Comparison of ENCODE assay signal across 8 mouse cellular contexts in the genomic region with DNA sequence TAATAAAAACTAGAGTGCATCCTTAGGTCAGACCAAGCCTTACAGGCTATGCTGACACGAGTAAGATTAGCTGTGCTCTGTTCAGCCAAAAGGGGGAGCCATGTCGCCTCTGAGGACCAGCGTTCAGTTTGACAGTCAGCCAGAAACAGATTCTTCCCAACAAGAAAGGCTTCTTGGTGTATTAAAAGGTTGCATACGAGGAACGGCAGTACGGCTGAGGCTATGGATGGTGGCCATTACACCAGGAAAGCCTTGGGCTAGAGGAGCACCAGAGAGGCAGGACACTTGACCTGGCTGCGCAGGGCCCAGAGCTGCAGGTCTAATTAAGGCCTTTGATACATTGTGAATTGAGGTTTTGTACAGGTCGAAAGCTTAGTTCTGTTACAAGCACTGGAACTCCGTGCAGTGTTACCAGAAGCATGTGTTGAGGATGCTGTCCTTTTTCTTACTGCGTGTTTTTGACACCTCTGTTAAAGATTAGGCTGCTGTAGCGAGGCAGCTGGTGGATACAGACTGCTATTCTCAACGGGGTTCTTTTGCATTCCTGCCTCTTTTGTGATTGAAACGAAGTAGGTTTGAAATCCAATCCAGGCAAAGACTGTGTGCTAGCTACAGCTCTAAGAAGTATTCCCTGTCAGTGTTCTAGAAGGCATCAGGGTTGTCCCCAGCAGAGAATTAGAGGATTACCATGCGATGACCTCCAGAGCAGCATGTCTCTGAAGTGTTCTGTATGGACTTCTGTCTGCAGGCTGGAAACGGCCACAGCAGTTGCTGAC. TPM values are rescaled to one million over a fixed set of nuclear protein-coding genes. Genes with fewer than 3 reads are reported as not detected.
DNase-seq lines count a peak whose midpoint lies in the region; ATAC-seq lines count a peak whose summit lies in the region.

No protein-coding gene starts in this region.

- H3K4me3 ChIP-seq in heart, embryonic 12.5 days, result no peak overlapping the region
- H3K4me3 ChIP-seq in kidney, embryonic 16.5 days (ENCODE audit: low read length), result no peak overlapping the region
- no peak overlapping the region for H3K4me3 ChIP-seq in liver, embryonic 11.5 days (ENCODE audit: low read depth, low read length)

- no peak overlapping the region for H3K27ac ChIP-seq in heart, embryonic 12.5 days (ENCODE audit: poor library complexity, severe bottlenecking)
- H3K27ac ChIP-seq in kidney, embryonic 16.5 days (ENCODE audit: low read length), result no peak overlapping the region
- no peak overlapping the region for H3K27ac ChIP-seq in liver, embryonic 11.5 days (ENCODE audit: low read depth, low read length)

- peak; percentile 57 for DNase-seq in c-Kit-negative CD71-positive TER-119-positive erythroid progenitor cells, embryonic 14.5 days (ENCODE audit: low read depth, low spot score)
- DNase-seq in liver, embryonic 11.5 days (ENCODE audit: low spot score), result peak; percentile 71
- DNase-seq in naive thymus-derived CD4-positive, alpha-beta T cell, adult 2 months (ENCODE audit: low read depth), result peak; percentile 78
- peak; percentile 51 to 56 for DNase-seq in spleen, postnatal 36 days (ENCODE audit: low spot score in 2 of 2)

- peak overlapping the region; percentile 31 for H3K4me2 ChIP-seq in heart, embryonic 12.5 days
- no peak overlapping the region for H3K4me2 ChIP-seq in kidney, embryonic 16.5 days (replicated peaks; ENCODE audit: low read depth, low read length)
- no peak overlapping the region for H3K4me2 ChIP-seq in liver, embryonic 11.5 days

- no peak overlapping the region for H3K9ac ChIP-seq in heart, embryonic 12.5 days
- no peak overlapping the region for H3K9ac ChIP-seq in kidney, embryonic 16.5 days (replicated peaks; ENCODE audit: low read length)
- no peak overlapping the region for H3K9ac ChIP-seq in liver, embryonic 11.5 days (ENCODE audit: low read depth, low read length)

- H3K4me1 ChIP-seq in heart, embryonic 12.5 days (replicated peaks), result 0 out of 2 replicates have a peak, but pooled peaks cover 2% of the 10 kb centered on the region
- no peaks in the 10 kb centered on the region for H3K4me1 ChIP-seq in kidney, embryonic 16.5 days (ENCODE audit: insufficient read depth, low read length)
- H3K4me1 ChIP-seq in liver, embryonic 11.5 days (replicated peaks; ENCODE audit: control insufficient read depth, insufficient read depth, low read length), result peaks cover 16% of the 10 kb centered on the region

- H3K27me3 ChIP-seq in heart, embryonic 12.5 days (replicated peaks), result peaks cover 14% of the 10 kb centered on the region
- H3K27me3 ChIP-seq in kidney, embryonic 16.5 days (ENCODE audit: insufficient read depth, low read length), result no peaks in the 10 kb centered on the region
- no peaks in the 10 kb centered on the region for H3K27me3 ChIP-seq in liver, embryonic 11.5 days (replicated peaks; ENCODE audit: control insufficient read depth, insufficient read depth, low read length)

- H3K36me3 ChIP-seq in heart, embryonic 12.5 days, result no peaks in the 10 kb centered on the region
- no peaks in the 10 kb centered on the region for H3K36me3 ChIP-seq in kidney, embryonic 16.5 days (ENCODE audit: insufficient read depth, low read length)
- no peaks in the 10 kb centered on the region for H3K36me3 ChIP-seq in liver, embryonic 11.5 days (ENCODE audit: control insufficient read depth, insufficient read depth, low read length)

- 23% methylated on average over 15 of the region's 15 CpGs for WGBS in heart, embryonic 12.5 days
- 33% methylated on average over 15 of the region's 15 CpGs for WGBS in kidney, embryonic 16.5 days
- WGBS in liver, embryonic 11.5 days, result 31% methylated on average over 15 of the region's 15 CpGs

- H3K9me3 ChIP-seq in heart, embryonic 12.5 days (replicated peaks), result no peaks in the 10 kb centered on the region
- no peaks in the 10 kb centered on the region for H3K9me3 ChIP-seq in kidney, embryonic 16.5 days (ENCODE audit: low read length)
- no peaks in the 10 kb centered on the region for H3K9me3 ChIP-seq in liver, embryonic 11.5 days (ENCODE audit: control insufficient read depth, low read length)

- peak; percentile 96 for ATAC-seq in CD4-positive, CD25-positive, alpha-beta regulatory T cell, adult 4 months
- ATAC-seq in erythroid progenitor cell, adult 5-6 weeks (replicated peaks; ENCODE audit: low FRiP score, poor library complexity, severe bottlenecking), result peak; percentile 93
- ATAC-seq in heart, embryonic 12.5 days (ENCODE audit: insufficient number of reproducible peaks, low FRiP score), result no peak
- peak; percentile 67; the same call in 1 of the 2 replicates for ATAC-seq in kidney, embryonic 16.5 days (ENCODE audit: low FRiP score, low TSS enrichment)
- ATAC-seq in liver, embryonic 11.5 days (replicated peaks; ENCODE audit: low FRiP score), result peak; percentile 64

RNA-seq across cellular contexts. Expression of gene Ap1ar, which starts 16.3 kb away (rescaled TPM):
- 10 to 100 TPM; 22.0 to 42.2 TPM for polyA plus RNA-seq in CD4-positive, CD25-positive, alpha-beta regulatory T cell, adult 4 months (2017; shearing (Covaris generic))
- 48.6 and 63.1 TPM in 2 replicates for total RNA-seq in erythroid progenitor cell, adult 5-6 weeks (2015; ENCODE audit: low replicate concordance)
- 33.2 and 45.6 TPM in 2 replicates for total RNA-seq in erythroid progenitor cell, adult 5-6 weeks (2017; ENCODE audit: low replicate concordance)
- 37.0 and 44.8 TPM in 2 replicates for polyA plus RNA-seq in heart, embryonic 12.5 days (2016; fragmentation: Nextera tagmentation; extraction: Ambion mirVana)
- polyA plus RNA-seq in kidney, embryonic 16.5 days (2015; fragmentation: Nextera tagmentation; extraction: Ambion mirVana), result 49.3 and 50.9 TPM in 2 replicates
- polyA plus RNA-seq in liver, embryonic 11.5 days (2014; fragmentation: Nextera tagmentation; extraction: Ambion mirVana), result 55.7 and 55.8 TPM in 2 replicates

RNA-seq across cellular contexts. Expression of gene Fam241a, which starts 42.5 kb away (rescaled TPM):
- polyA plus RNA-seq in CD4-positive, CD25-positive, alpha-beta regulatory T cell, adult 4 months (2017; shearing (Covaris generic)), result 1 to 10 TPM; 6.3 to 7.5 TPM
- total RNA-seq in erythroid progenitor cell, adult 5-6 weeks (2015; ENCODE audit: low replicate concordance), result 146 and 187 TPM in 2 replicates
- 81.7 and 106 TPM in 2 replicates for total RNA-seq in erythroid progenitor cell, adult 5-6 weeks (2017; ENCODE audit: low replicate concordance)
- polyA plus RNA-seq in heart, embryonic 12.5 days (2016; fragmentation: Nextera tagmentation; extraction: Ambion mirVana), result 11.7 and 12.2 TPM in 2 replicates
- polyA plus RNA-seq in kidney, embryonic 16.5 days (2015; fragmentation: Nextera tagmentation; extraction: Ambion mirVana), result 3.7 and 5.0 TPM in 2 replicates
- polyA plus RNA-seq in liver, embryonic 11.5 days (2014; fragmentation: Nextera tagmentation; extraction: Ambion mirVana), result 42.2 and 44.2 TPM in 2 replicates
